Mouse (Mus musculus) intestine, postnatal 0 days (tissue): Measurements from ENCODE around the gene Cycs. TPM values are rescaled to one million over a fixed set of nuclear protein-coding genes. Genes with fewer than 3 reads are reported as not detected.
A peak's percentile ranks its signal among the peaks of the same experiment; 100 is the strongest.

Experiments used
- ATAC-seq: fragments of 200-750 bp; cut with Nextera tagmentation; 2 replicates; pipeline ENCODE4 v1.8.0; 2017; ENCODE audit warnings: mild to moderate bottlenecking, moderate TSS enrichment, moderate library complexity
- H3K27ac ChIP-seq: fragments of 300-500 bp; sonication (generic); 2 replicates; pipeline ENCODE4 v1.5.1; 2014; ENCODE audit warnings: mild to moderate bottlenecking, low read depth, low read length, moderate library complexity
- H3K27me3 ChIP-seq: fragments of 300-500 bp; sonication (generic); replicated peaks from 2 replicates; pipeline ENCODE4 v1.6.1; 2014; ENCODE audit warnings: low read length, mixed read lengths; ENCODE audit not compliant: control insufficient read depth, insufficient read depth
- H3K36me3 ChIP-seq: fragments of 300-500 bp; sonication (generic); 2 replicates; pipeline ENCODE4 v1.6.1; 2014; ENCODE audit warnings: mild to moderate bottlenecking, moderate library complexity; ENCODE audit not compliant: control insufficient read depth, insufficient read depth
- H3K4me1 ChIP-seq: fragments of 300-500 bp; sonication (generic); replicated peaks from 2 replicates; pipeline ENCODE4 v1.6.1; 2014; ENCODE audit warnings: antibody characterized with exemption, low read length, mixed read lengths; ENCODE audit not compliant: control insufficient read depth, insufficient read depth
- H3K4me2 ChIP-seq: fragments of 300-500 bp; sonication (generic); replicated peaks from 2 replicates; pipeline ENCODE4 v1.6.1; 2014; ENCODE audit warnings: low read depth, mild to moderate bottlenecking, moderate library complexity
- H3K4me3 ChIP-seq: fragments of 300-500 bp; sonication (generic); 2 replicates; pipeline ENCODE4 v1.5.1; 2014; ENCODE audit warnings: low read depth, low read length
- H3K9ac ChIP-seq: fragments of 300-500 bp; sonication (generic); 2 replicates; pipeline ENCODE4 v1.6.1; 2014; ENCODE audit warnings: mild to moderate bottlenecking, low read depth, low read length
- H3K9me3 ChIP-seq: fragments of 300-500 bp; sonication (generic); 2 replicates; pipeline ENCODE4 v1.6.1; 2016; ENCODE audit warnings: mixed run types; ENCODE audit not compliant: control insufficient read depth
- CTCF ChIP-seq: sonication (generic); IDR thresholded peaks from 2 replicates; pipeline ENCODE4 v1.5.1; 2016; ENCODE audit warnings: low read depth, mild to moderate bottlenecking, control low read depth, antibody characterized with exemption, moderate library complexity
- WGBS: fragments of 180-500 bp; shearing (Covaris S2); extraction: QIAGEN DNeasy Blood & Tissue Kit; methylation state at CpG from one replicate; pipeline ENCODE4 v1.1.7; 2014; 5-methylcytosine and 5-hydroxymethylcytosine counted together
- microRNA-seq: library from miRNA; unstranded; fragments of <30 nt; microRNA quantifications from one replicate; pipeline ENCODE4, GENCODE M21; 2016
- polyA plus RNA-seq: library from polyadenylated mRNA; unstranded; fragments of >200 nt; fragmentation: Nextera tagmentation; extraction: Ambion mirVana; gene quantifications from 2 replicates; pipeline ENCODE4 v1.2.1, GENCODE M21; 2015

Cycs gene
- polyA plus RNA-seq, 1 experiment from 2014 or later, result 157 TPM

GRCm38 (mm10) chr6:50525846-50526245 lies 40.5 kb downstream of the Cycs start:
- H3K4me3 ChIP-seq, result no peak overlapping the region
- no peak overlapping the region for H3K4me2 ChIP-seq
- no peak overlapping the region for H3K9ac ChIP-seq
- no peak for TF ChIP-seq CTCF
- H3K4me1 ChIP-seq, result no peaks in the 10 kb centered on the region
- H3K9me3 ChIP-seq, result no peaks in the 10 kb centered on the region
- H3K27me3 ChIP-seq, result no peaks in the 10 kb centered on the region
- 90% methylated on average over 8 of the region's 8 CpGs for WGBS
- no peak overlapping the region for H3K27ac ChIP-seq
- ATAC-seq, result no peak
- no peaks in the 10 kb centered on the region for H3K36me3 ChIP-seq

DNA sequence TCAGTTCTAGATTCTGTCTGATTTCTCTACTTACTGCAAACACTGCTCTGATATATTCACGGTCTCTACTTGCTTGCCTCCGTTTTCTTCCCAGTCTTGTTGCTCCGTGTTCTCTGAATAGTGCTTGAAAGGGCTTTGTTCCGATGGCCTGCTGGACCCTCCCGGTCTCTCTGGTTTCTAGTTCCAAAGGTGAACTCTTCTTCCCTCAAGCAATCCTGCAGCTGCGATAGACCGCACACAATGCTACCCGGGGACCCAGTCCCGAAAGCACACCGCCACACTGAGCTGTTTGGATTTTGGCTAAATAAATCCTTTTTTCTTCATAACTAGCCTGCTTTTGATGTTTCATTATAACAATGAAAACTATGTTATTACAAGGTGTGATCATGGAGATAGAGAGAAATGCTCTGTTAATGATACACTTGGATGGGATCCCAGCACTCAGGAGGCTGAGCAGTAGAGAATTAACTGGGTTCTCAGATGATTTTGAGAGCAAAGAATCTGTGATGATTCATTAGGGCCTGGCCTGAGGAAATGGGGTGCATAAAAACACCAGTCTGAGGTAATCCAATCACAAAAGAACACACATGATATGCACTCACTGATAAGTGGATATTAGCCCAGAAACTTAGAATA lies 42.0 kb downstream of the Cycs start:
- 61% methylated on average over 10 of the region's 10 CpGs for WGBS
- H3K4me3 ChIP-seq, result no peak overlapping the region
- H3K27ac ChIP-seq, result no peak overlapping the region
- no peak for TF ChIP-seq CTCF
- no peaks in the 10 kb centered on the region for H3K27me3 ChIP-seq
- no peaks in the 10 kb centered on the region for H3K4me1 ChIP-seq
- H3K9ac ChIP-seq, result no peak overlapping the region
- H3K36me3 ChIP-seq, result no peaks in the 10 kb centered on the region
- no peak overlapping the region for H3K4me2 ChIP-seq
- H3K9me3 ChIP-seq, result no peaks in the 10 kb centered on the region
- ATAC-seq, result no peak

- H3K9me3 ChIP-seq, result no peaks in the 10 kb centered on the region
- no peaks in the 10 kb centered on the region for H3K27me3 ChIP-seq
- ATAC-seq, result no peak
- no peak for TF ChIP-seq CTCF
- 93% methylated on average over 7 of the region's 7 CpGs for WGBS
- H3K27ac ChIP-seq, result no peak overlapping the region
- no peak overlapping the region for H3K4me3 ChIP-seq
- no peaks in the 10 kb centered on the region for H3K4me1 ChIP-seq
- no peak overlapping the region for H3K4me2 ChIP-seq
- H3K9ac ChIP-seq, result no peak overlapping the region
- H3K36me3 ChIP-seq, result no peaks in the 10 kb centered on the region
Measured at GRCm38 (mm10) chr6:50522772-50523171, 43.6 kb downstream of the Cycs start.

DNA sequence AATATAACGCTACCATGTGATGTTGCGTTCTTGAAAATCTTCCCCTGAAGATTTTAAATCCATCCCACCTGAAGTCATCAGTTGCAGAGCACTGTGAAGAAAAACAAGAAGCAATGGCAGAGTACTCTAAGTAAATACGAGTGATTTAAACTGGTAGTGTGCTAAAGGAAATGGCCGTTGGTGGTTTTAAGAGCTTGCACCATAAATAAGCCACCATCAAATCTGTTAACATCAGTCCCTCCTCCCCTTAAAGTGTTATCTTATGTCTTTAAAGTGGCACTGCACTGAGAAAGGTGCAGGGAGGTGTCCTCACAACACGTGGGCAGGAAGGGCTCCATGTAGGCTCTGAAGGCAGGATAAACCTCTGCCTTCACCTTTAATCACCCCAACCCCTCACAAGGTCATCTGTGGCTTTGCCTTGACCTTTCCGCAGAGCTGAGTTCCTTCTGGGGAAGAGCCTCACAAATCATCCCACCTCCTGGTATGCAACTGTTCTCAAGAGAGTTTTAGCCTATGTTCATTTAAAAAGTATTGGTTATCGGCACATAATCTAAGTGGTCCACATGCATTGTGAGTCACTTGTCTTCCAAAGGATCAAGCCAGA lies 44.7 kb downstream of the Cycs start:
- Histone ChIP-seq H3K9me3 (no peaks in the 10 kb centered on the region), H3K4me2 (no peak overlapping the region), H3K4me3 (no peak overlapping the region), H3K36me3 (no peaks in the 10 kb centered on the region), H3K4me1 (no peaks in the 10 kb centered on the region), H3K27ac (no peak overlapping the region), H3K9ac (no peak overlapping the region), H3K27me3 (no peaks in the 10 kb centered on the region)
- WGBS, result 69% methylated on average over 7 of the region's 7 CpGs
- no peak for TF ChIP-seq CTCF
- ATAC-seq, result no peak

DNA sequence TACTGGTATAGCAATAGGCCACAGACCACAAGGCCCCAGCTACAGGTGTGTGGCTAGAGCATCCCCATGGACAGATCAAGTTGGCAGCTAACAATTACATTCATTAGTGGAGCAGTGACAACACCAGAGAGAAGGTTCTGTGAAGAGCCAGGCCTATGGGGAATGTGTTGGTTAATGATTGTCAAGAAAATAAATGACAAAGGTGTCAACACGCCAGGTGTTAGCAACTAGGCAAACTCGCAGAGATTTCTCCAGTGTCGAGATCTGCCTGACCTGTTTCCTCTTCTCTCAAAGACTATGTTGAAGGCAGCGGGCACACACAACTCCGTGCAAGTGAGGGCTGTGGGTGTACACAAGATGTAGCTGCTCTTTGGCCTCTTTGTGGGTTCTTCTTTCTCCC lies 46.2 kb downstream of the Cycs start:
- 38% methylated on average over 5 of the region's 5 CpGs for WGBS
- no peak overlapping the region for H3K4me2 ChIP-seq

GRCm38 (mm10) chr6:50518371-50518770 lies 48.0 kb downstream of the Cycs start:
- H3K4me2 ChIP-seq, result no peak overlapping the region
- 67% methylated on average over 5 of the region's 5 CpGs for WGBS
- no peaks in the 10 kb centered on the region for H3K27me3 ChIP-seq
- no peaks in the 10 kb centered on the region for H3K36me3 ChIP-seq
- H3K9me3 ChIP-seq, result no peaks in the 10 kb centered on the region
- H3K4me1 ChIP-seq, result no peaks in the 10 kb centered on the region
- ATAC-seq, result no peak
- TF ChIP-seq CTCF, result no peak
- H3K4me3 ChIP-seq, result no peak overlapping the region
- no peak overlapping the region for H3K9ac ChIP-seq
- no peak overlapping the region for H3K27ac ChIP-seq

More for the DNA sequence above, 46.2 kb downstream of the Cycs start:
- no peak overlapping the region for H3K4me3 ChIP-seq
- no peak for TF ChIP-seq CTCF
- no peaks in the 10 kb centered on the region for H3K36me3 ChIP-seq
- no peak overlapping the region for H3K9ac ChIP-seq
- H3K27ac ChIP-seq, result no peak overlapping the region
- H3K27me3 ChIP-seq, result no peaks in the 10 kb centered on the region
- peak; percentile 54; the same call in 1 of the 2 replicates for ATAC-seq
- H3K4me1 ChIP-seq, result no peaks in the 10 kb centered on the region
- no peaks in the 10 kb centered on the region for H3K9me3 ChIP-seq

Small RNA genes within 50 kb of the gene (microRNA-seq; reads per million reads assigned to microRNA genes)
- gene Mir6371, result not detected

Other genes starting within 250 kb of the Cycs start
- 12.5 and 13.6 TPM in 2 replicates for gene Osbpl3, start 110.3 kb downstream of the Cycs start, polyA plus RNA-seq
- 0.30 TPM in 2 replicates for gene 4921507P07Rik, start 30.1 kb upstream of the Cycs start, polyA plus RNA-seq
- gene Npvf, start 87.9 kb upstream of the Cycs start, polyA plus RNA-seq, result not detected in 2 replicates